Mouse (Mus musculus): ENCODE results near the gene Nsun4. TPM values are rescaled to one million over a fixed set of nuclear protein-coding genes. Genes with fewer than 3 reads are reported as not detected.

The Nsun4 gene
- polyA plus RNA-seq, 1 experiment from 2014 or later = 16.3 TPM

DNA sequence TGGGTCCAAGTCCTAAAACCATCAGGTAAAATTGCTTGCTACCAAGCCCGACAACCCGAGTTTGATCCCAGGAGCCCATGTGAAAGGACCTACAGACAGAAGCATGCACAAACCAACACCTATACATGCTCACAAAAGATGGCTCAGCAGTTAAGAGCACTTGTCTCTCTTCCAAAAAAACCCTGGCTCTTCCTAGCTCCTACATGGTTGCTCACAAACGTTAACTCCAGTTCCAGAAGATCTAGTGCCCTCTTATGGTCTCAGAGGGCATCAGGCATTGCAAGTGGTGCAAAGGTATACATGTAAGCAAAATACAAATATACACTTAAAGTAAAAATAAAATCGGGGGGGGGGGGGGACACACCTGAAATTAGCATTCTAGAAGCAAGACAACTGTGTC lies 19.5 kb upstream of the Nsun4 start:
- Histone ChIP-seq H3K4me2 (replicated peaks) (peak overlapping the region; percentile 85), H3K4me1 (peaks cover 28% of the 10 kb centered on the region), H3K36me3 (peaks cover 24% of the 10 kb centered on the region), H3K4me3 (no peak overlapping the region), H3K9me3 (replicated peaks) (no peaks in the 10 kb centered on the region), H3K9ac (no peak overlapping the region), H3K27ac (no peak overlapping the region), H3K27me3 (no peaks in the 10 kb centered on the region)
- no peak for ATAC-seq (ENCODE audit: low FRiP score)
- WGBS = 60% methylated on average over 4 of the region's 4 CpGs

DNA sequence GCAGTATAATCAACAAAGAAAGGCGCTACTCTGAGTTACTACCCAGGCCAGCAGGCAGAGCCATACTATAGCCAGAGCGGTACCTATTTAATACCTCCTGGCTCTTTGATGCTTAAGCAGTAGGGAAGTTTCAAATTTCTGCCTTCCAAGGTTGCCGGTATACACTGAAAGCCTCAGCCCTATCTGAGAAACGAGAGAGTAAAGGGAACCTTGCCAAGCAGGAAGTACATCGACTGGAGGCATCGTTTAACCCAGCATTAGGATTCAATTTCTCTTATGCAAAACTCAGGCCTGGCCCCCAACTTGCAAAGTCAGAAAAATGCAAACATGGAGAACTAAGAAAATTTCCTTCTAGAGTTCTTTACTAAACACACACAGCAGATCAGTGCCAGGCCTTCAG lies 16.4 kb upstream of the Nsun4 start:
- H3K4me3 ChIP-seq = no peak overlapping the region
- WGBS = 90% methylated on average over 6 of the region's 6 CpGs
- peaks cover 16% of the 10 kb centered on the region for H3K4me1 ChIP-seq
- no peak overlapping the region for H3K27ac ChIP-seq
- peaks cover 50% of the 10 kb centered on the region for H3K36me3 ChIP-seq
- H3K4me2 ChIP-seq (replicated peaks) = no peak overlapping the region
- no peaks in the 10 kb centered on the region for H3K27me3 ChIP-seq
- no peaks in the 10 kb centered on the region for H3K9me3 ChIP-seq (replicated peaks)
- H3K9ac ChIP-seq = no peak overlapping the region
- no peak for ATAC-seq (ENCODE audit: low FRiP score)

- ATAC-seq (ENCODE audit: low FRiP score) = no peak
- Histone ChIP-seq H3K27me3 (no peaks in the 10 kb centered on the region), H3K4me1 (no peaks in the 10 kb centered on the region), H3K9me3 (replicated peaks) (no peaks in the 10 kb centered on the region), H3K4me2 (replicated peaks) (no peak overlapping the region), H3K4me3 (no peak overlapping the region), H3K27ac (no peak overlapping the region), H3K36me3 (peaks cover 32% of the 10 kb centered on the region), H3K9ac (no peak overlapping the region)
- WGBS = 36% methylated on average over 1 of the region's 1 CpGs
Observed at GRCm38 (mm10) chr4:116063855-116064254, 10.2 kb upstream of the Nsun4 start.

DNA sequence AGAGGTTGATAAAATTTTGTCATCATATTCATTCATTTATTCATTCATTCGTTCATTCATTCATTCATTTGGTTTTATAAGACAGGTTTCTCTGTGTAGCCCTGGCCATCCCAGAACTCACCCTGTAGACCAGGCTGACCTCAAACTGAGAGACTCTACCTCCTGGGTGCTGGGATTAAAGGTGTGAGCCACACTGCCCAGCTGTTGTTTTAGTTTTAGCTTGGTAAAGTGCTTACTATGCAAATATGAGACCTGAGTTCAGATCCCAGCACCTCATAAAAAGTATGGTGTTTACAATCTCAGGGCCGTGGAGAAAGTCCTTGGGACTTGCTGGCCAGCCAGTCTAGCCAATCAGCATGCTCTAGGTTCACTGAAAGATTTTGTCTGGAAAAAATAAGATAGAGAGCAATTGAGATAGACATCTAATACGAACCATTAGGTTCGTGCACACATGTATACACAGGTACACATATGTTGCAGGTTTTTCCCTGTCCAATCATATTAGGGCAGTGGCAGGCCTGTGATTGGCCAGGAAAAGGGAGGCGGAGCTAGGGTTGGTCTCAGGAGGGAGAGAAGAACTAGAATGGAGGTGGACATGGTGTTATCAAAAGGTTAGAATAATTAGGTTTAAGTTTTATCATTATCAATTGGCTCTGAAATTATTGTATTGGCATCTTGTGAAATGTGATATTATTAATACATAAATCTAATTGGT lies 5.5 kb upstream of the Nsun4 start:
- no peak overlapping the region for H3K4me2 ChIP-seq (replicated peaks)
- no peaks in the 10 kb centered on the region for H3K9me3 ChIP-seq (replicated peaks)
- no peak overlapping the region for H3K27ac ChIP-seq
- WGBS = 81% methylated on average over 5 of the region's 5 CpGs
- H3K4me3 ChIP-seq = no peak overlapping the region
- no peaks in the 10 kb centered on the region for H3K36me3 ChIP-seq
- no peak overlapping the region for H3K9ac ChIP-seq
- H3K4me1 ChIP-seq = 0 out of 2 replicates have a peak, but pooled peaks cover 3% of the 10 kb centered on the region
- no peaks in the 10 kb centered on the region for H3K27me3 ChIP-seq
- no peak for ATAC-seq (ENCODE audit: low FRiP score)

DNA sequence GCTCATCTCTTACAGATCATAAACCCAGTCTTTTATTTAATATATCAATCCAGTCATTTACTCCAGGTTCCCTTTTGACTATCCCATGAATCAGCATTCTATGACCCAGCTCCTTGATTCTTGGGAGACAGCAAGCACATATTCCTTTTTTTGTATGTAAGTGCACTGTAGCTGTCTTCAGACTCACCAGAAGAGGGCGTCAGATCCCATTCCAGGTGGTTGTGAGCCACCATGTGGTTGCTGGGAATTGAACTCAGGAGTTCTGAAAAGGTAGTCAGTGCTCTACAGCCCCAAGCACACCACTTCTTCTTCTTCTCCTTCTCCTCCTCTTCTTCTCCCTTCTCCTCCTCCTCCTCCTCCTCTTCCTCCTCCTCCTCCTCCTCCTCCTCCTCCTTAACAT lies 3.9 kb upstream of the Nsun4 start:
- H3K9me3 ChIP-seq (replicated peaks) = no peaks in the 10 kb centered on the region
- H3K27ac ChIP-seq = no peak overlapping the region
- WGBS = 4% methylated on average over 1 of the region's 1 CpGs
- no peaks in the 10 kb centered on the region for H3K36me3 ChIP-seq
- no peak overlapping the region for H3K4me2 ChIP-seq (replicated peaks)
- ATAC-seq (ENCODE audit: low FRiP score) = no peak
- no peaks in the 10 kb centered on the region for H3K27me3 ChIP-seq
- H3K9ac ChIP-seq = no peak overlapping the region
- H3K4me1 ChIP-seq = peaks cover 9% of the 10 kb centered on the region; the same call in 1 of the 2 replicates
- H3K4me3 ChIP-seq = no peak overlapping the region

DNA sequence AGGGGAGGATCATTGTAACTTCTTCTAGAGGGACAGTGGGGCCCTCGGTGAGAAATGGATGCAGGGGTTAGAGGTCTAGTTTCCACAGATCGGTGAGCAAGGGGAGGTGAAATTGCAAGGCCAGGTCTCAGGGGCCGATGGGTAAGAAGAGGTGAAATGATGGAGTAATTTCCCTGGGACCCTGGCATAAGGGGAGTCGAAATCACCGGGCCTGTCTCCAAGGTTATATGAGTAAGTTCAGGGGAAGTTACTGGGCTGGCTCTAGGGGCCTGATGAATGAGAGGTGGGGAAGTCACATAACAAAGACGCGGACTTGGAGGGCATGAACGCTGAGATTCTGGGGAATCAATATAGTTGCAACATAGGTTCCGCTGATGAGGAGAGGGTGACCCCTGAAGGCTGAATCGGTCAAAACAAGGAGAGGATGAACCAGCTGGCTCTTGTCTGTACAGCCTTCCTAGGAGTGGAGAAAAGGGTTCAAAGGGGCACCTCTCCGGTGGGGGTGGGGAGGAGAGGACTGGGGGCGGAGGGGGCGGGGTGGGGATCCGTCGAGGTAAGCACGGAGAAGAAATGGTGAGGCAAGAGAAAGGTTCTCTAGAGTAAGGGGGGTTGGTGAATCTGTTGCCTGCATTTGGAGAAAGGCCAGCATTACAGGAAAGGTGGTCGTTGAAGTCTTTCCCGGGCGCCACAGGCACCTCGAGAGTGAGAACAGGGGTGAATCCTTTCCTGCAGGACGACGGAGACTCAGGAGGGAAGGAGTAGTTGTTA lies 966 bp downstream of the Nsun4 start:
- H3K4me1 ChIP-seq = peaks cover 15% of the 10 kb centered on the region; the same call in 1 of the 2 replicates
- ATAC-seq (ENCODE audit: low FRiP score) = peak; percentile 38
- H3K9me3 ChIP-seq (replicated peaks) = no peaks in the 10 kb centered on the region
- H3K9ac ChIP-seq = peak overlapping the region; percentile 53
- peak overlapping the region; percentile 46 for H3K4me3 ChIP-seq
- no peaks in the 10 kb centered on the region for H3K27me3 ChIP-seq
- peak overlapping the region; percentile 68 for H3K4me2 ChIP-seq (replicated peaks)
- 9% methylated on average over 22 of the region's 22 CpGs for WGBS
- H3K27ac ChIP-seq = peak overlapping the region; percentile 85
- peaks cover 5% of the 10 kb centered on the region; the same call in 1 of the 2 replicates for H3K36me3 ChIP-seq

DNA sequence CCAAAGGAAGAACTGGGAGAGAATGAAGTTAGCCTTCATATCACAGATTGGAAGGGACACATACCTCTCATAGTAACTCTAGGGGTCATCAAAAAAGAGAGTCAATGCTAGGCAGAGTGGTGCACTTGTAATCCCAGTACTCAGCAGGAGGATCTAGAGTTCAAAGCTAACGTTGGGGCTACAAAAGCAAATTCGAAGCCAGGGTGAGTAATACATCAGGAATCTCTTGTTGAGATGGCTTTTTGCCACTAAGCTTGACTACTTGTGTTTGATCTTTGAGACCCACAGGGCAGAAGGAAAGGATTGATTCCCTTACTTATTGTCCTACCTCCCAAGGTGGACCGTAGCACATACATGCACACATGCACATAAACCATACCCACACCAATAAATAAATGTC lies 4.5 kb downstream of the Nsun4 start:
- H3K4me2 ChIP-seq (replicated peaks) = no peak overlapping the region
- H3K9ac ChIP-seq = no peak overlapping the region
- no peak for ATAC-seq (ENCODE audit: low FRiP score)
- H3K27me3 ChIP-seq = no peaks in the 10 kb centered on the region
- H3K9me3 ChIP-seq (replicated peaks) = no peaks in the 10 kb centered on the region
- no peak overlapping the region for H3K27ac ChIP-seq
- 86% methylated on average over 3 of the region's 3 CpGs for WGBS
- peaks cover 15% of the 10 kb centered on the region; the same call in 1 of the 2 replicates for H3K36me3 ChIP-seq
- peaks cover 13% of the 10 kb centered on the region; the same call in 1 of the 2 replicates for H3K4me1 ChIP-seq
- no peak overlapping the region for H3K4me3 ChIP-seq

GRCm38 (mm10) chr4:116048130-116048920 lies 5.4 kb downstream of the Nsun4 start:
- Histone ChIP-seq H3K4me2 (replicated peaks) (no peak overlapping the region), H3K27me3 (no peaks in the 10 kb centered on the region), H3K9ac (no peak overlapping the region), H3K36me3 (peaks cover 18% of the 10 kb centered on the region; the same call in 1 of the 2 replicates), H3K4me3 (no peak overlapping the region), H3K4me1 (peaks cover 10% of the 10 kb centered on the region; the same call in 1 of the 2 replicates), H3K9me3 (replicated peaks) (no peaks in the 10 kb centered on the region), H3K27ac (no peak overlapping the region)
- ATAC-seq (ENCODE audit: low FRiP score) = no peak
- 79% methylated on average over 7 of the region's 7 CpGs for WGBS

- no peak for ATAC-seq (ENCODE audit: low FRiP score)
- WGBS = 95% methylated on average over 1 of the region's 1 CpGs
- no peak overlapping the region for H3K27ac ChIP-seq
- H3K4me3 ChIP-seq = no peak overlapping the region
- no peak overlapping the region for H3K4me2 ChIP-seq (replicated peaks)
- peaks cover 19% of the 10 kb centered on the region; the same call in 1 of the 2 replicates for H3K36me3 ChIP-seq
- no peaks in the 10 kb centered on the region for H3K9me3 ChIP-seq (replicated peaks)
- no peaks in the 10 kb centered on the region for H3K27me3 ChIP-seq
- no peak overlapping the region for H3K9ac ChIP-seq
- H3K4me1 ChIP-seq = peaks cover 8% of the 10 kb centered on the region; the same call in 1 of the 2 replicates
Observed at GRCm38 (mm10) chr4:116047681-116048080, 6.0 kb downstream of the Nsun4 start.

DNA sequence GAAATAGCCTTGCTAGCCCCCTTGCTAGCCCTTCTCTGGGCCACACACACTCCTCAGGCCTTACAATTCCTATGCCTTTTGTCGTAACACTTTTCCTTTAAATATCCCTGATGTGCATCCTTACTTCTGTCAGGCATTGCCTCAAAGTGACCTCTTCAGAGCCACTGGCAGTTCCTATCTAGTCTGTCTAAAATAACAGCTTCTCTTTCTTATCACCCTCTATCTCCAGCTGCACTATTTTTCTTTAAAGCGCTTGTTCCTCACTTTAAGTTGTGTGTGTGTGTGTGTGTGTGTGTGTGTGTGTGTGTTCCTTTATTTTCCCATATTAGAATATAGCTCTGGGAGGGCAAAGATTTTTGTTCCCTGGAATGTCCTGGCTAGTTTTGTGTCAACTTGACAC lies 7.1 kb downstream of the Nsun4 start:
- H3K4me3 ChIP-seq = no peak overlapping the region
- whole genome bisulfite sequencing = 96% methylated on average over 2 of the region's 2 CpGs
- no peak overlapping the region for H3K9ac ChIP-seq
- no peaks in the 10 kb centered on the region for H3K4me1 ChIP-seq
- H3K4me2 ChIP-seq (replicated peaks) = no peak overlapping the region
- no peak for ATAC-seq (ENCODE audit: low FRiP score)
- H3K9me3 ChIP-seq (replicated peaks) = no peaks in the 10 kb centered on the region
- H3K27me3 ChIP-seq = no peaks in the 10 kb centered on the region
- no peak overlapping the region for H3K27ac ChIP-seq
- peaks cover 25% of the 10 kb centered on the region for H3K36me3 ChIP-seq

DNA sequence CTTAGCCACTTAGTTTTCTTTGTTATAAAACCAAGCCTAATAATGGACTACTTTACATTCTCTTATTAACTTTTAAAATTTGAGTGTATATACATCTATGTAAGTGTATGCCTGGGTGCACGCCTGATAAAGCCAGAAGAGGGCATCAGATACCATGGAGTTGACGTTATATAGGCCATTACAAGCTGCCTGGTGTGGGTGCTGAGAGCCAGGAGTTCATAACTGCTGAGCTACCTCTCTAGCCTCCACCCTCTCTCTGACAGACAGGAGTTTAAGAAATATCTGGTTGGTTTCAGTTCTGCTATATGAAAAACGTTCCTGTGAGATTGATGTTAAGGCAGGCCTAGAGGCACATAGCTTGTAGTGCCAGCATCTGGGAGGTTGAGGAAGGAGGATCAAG lies 11.5 kb downstream of the Nsun4 start:
- Histone ChIP-seq H3K27ac (no peak overlapping the region), H3K27me3 (no peaks in the 10 kb centered on the region), H3K4me1 (no peaks in the 10 kb centered on the region), H3K36me3 (peaks cover 20% of the 10 kb centered on the region), H3K4me2 (replicated peaks) (no peak overlapping the region), H3K4me3 (no peak overlapping the region), H3K9ac (no peak overlapping the region), H3K9me3 (replicated peaks) (no peaks in the 10 kb centered on the region)
- no peak for ATAC-seq (ENCODE audit: low FRiP score)
- 83% methylated on average over 3 of the region's 3 CpGs for WGBS

GRCm38 (mm10) chr4:116040466-116040865 lies 13.2 kb downstream of the Nsun4 start:
- Histone ChIP-seq H3K4me3 (no peak overlapping the region), H3K9ac (no peak overlapping the region), H3K36me3 (peaks cover 18% of the 10 kb centered on the region), H3K4me1 (no peaks in the 10 kb centered on the region), H3K27ac (no peak overlapping the region), H3K9me3 (replicated peaks) (no peaks in the 10 kb centered on the region), H3K4me2 (replicated peaks) (no peak overlapping the region), H3K27me3 (no peaks in the 10 kb centered on the region)
- no peak for ATAC-seq (ENCODE audit: low FRiP score)
- 92% methylated on average over 2 of the region's 2 CpGs for WGBS

All from hindbrain, embryonic 12.5 days (tissue).